Mouse (Mus musculus) spleen, postnatal 14 days (tissue): ENCODE results near the gene Rnaset2a.
"Not testable (repeated sequence)": the region's sequence is repeated elsewhere in the genome, so short reads cannot be mapped to it uniquely, and the experiment has no call there.

Source experiments
- DNase-seq, 2 experiments: peaks; one replicate each; pipeline ENCODE4 v3.0.0; 2021 to 2022; ENCODE audit warnings: low spot score in 2 of 2

Gene Rnaset2a

GRCm38 (mm10) chr17:8140210-8140609, 7.7 kb downstream of the Rnaset2a start:
- not testable (repeated sequence) for DNase-seq

- DNase-seq = not testable (repeated sequence)
Measured at GRCm38 (mm10) chr17:8138116-8138515, 9.8 kb downstream of the Rnaset2a start.

- not testable (repeated sequence) for DNase-seq
Measured at GRCm38 (mm10) chr17:8130849-8131248, 17.0 kb downstream of the Rnaset2a start.

- DNase-seq = not testable (repeated sequence)
Measured at GRCm38 (mm10) chr17:8129578-8129977, 18.3 kb downstream of the Rnaset2a start.

GRCm38 (mm10) chr17:8128326-8128993, 19.4 kb downstream of the Rnaset2a start:
- DNase-seq = not testable (repeated sequence)

- DNase-seq = not testable (repeated sequence)
Measured at GRCm38 (mm10) chr17:8124586-8124985, 23.3 kb downstream of the Rnaset2a start.

GRCm38 (mm10) chr17:8122974-8123373, 24.9 kb downstream of the Rnaset2a start:
- not testable (repeated sequence) for DNase-seq

GRCm38 (mm10) chr17:8116928-8117327, 31.0 kb downstream of the Rnaset2a start:
- DNase-seq = not testable (repeated sequence)

GRCm38 (mm10) chr17:8116378-8116777, 31.5 kb downstream of the Rnaset2a start:
- not testable (repeated sequence) for DNase-seq

- DNase-seq = not testable (repeated sequence)
Measured at GRCm38 (mm10) chr17:8112199-8112598, 35.7 kb downstream of the Rnaset2a start.

GRCm38 (mm10) chr17:8101297-8101609, 46.6 kb downstream of the Rnaset2a start:
- DNase-seq = not testable (repeated sequence)

- not testable (repeated sequence) for DNase-seq
Measured at GRCm38 (mm10) chr17:8100405-8101296, 47.2 kb downstream of the Rnaset2a start.

GRCm38 (mm10) chr17:8096199-8096598, 51.7 kb downstream of the Rnaset2a start:
- not testable (repeated sequence) for DNase-seq

GRCm38 (mm10) chr17:8095653-8096052, 52.2 kb downstream of the Rnaset2a start:
- not testable (repeated sequence) for DNase-seq

- DNase-seq = not testable (repeated sequence)
Measured at GRCm38 (mm10) chr17:8092537-8093526, 55.1 kb downstream of the Rnaset2a start.

- DNase-seq = not testable (repeated sequence)
Measured at GRCm38 (mm10) chr17:8091320-8091719, 56.6 kb downstream of the Rnaset2a start.

GRCm38 (mm10) chr17:8069847-8070246, 78.0 kb downstream of the Rnaset2a start:
- not testable (repeated sequence) for DNase-seq
